Mouse (Mus musculus) MEL (cell line): ENCODE data around the gene Col7a1.

Experiments used
- CTCF ChIP-seq, 3 experiments: IDR thresholded peaks in 2 of 3; conservative IDR thresholded peaks in 1 of 3; 2 replicates each; pipeline ENCODE4 v1.5.1; 2011 to 2012; ENCODE audit warnings: low read length in 3 of 3, low read depth in 2 of 3, mild to moderate bottlenecking in 2 of 3, improper control_type of control experiment in 1 of 3, inconsistent platforms in 1 of 3, mixed read lengths in 1 of 3, moderate library complexity in 1 of 3; ENCODE audit not compliant: control insufficient read depth in 1 of 3, insufficient read depth in 1 of 3, poor library complexity in 1 of 3, severe bottlenecking in 1 of 3
- ELF1 ChIP-seq: IDR thresholded peaks from 2 replicates; pipeline ENCODE4 v1.6.1; 2014; ENCODE audit warnings: low read depth, mild to moderate bottlenecking, inconsistent platforms, low read length, improper control_type of control experiment, moderate library complexity
- EP300 ChIP-seq, 2 experiments: IDR thresholded peaks; 2 replicates each; pipeline ENCODE4 v1.6.1; 2011; ENCODE audit warnings: improper control_type of control experiment in 2 of 2, low read length in 2 of 2, low read depth in 1 of 2, mild to moderate bottlenecking in 1 of 2
- GATA1 ChIP-seq: IDR thresholded peaks from 2 replicates; pipeline ENCODE4 v1.6.1; 2011; ENCODE audit warnings: low read depth, low read length, improper control_type of control experiment
- HCFC1 ChIP-seq: IDR thresholded peaks from 2 replicates; pipeline ENCODE4 v1.6.1; 2012; ENCODE audit warnings: low read depth, mild to moderate bottlenecking, inconsistent platforms, low read length, improper control_type of control experiment, moderate library complexity
- POLR2A ChIP-seq, 2 experiments: IDR thresholded peaks; 2 replicates each; pipeline ENCODE4 v1.6.1; 2011 to 2012; ENCODE audit warnings: low read length in 2 of 2, mild to moderate bottlenecking in 2 of 2, control low read depth in 1 of 2, improper control_type of control experiment in 1 of 2, low read depth in 1 of 2, moderate library complexity in 1 of 2; ENCODE audit not compliant: control insufficient read depth in 1 of 2, insufficient read depth in 1 of 2, poor library complexity in 1 of 2
- POLR2AphosphoS5 ChIP-seq: IDR thresholded peaks from 2 replicates; pipeline ENCODE4 v1.6.1; 2012; ENCODE audit warnings: low read depth, borderline replicate concordance, mild to moderate bottlenecking, inconsistent platforms, low read length, moderate library complexity, mixed read lengths
- RAD21 ChIP-seq: IDR thresholded peaks from 2 replicates; pipeline ENCODE4 v1.6.1; 2011; ENCODE audit warnings: mild to moderate bottlenecking, low read depth, low read length, improper control_type of control experiment
- SMC3 ChIP-seq: IDR thresholded peaks from 2 replicates; pipeline ENCODE4 v1.6.1; 2011; ENCODE audit warnings: low read depth, low read length, improper control_type of control experiment
- TAL1 ChIP-seq: IDR thresholded peaks from 2 replicates; pipeline ENCODE4 v1.6.1; 2012; ENCODE audit warnings: mild to moderate bottlenecking, inconsistent platforms, low read length, moderate library complexity, mixed read lengths
- ZNF384 ChIP-seq: IDR thresholded peaks from 2 replicates; pipeline ENCODE4 v1.6.1; 2012; ENCODE audit warnings: low read depth, mild to moderate bottlenecking, inconsistent platforms, low read length, improper control_type of control experiment

DNA sequence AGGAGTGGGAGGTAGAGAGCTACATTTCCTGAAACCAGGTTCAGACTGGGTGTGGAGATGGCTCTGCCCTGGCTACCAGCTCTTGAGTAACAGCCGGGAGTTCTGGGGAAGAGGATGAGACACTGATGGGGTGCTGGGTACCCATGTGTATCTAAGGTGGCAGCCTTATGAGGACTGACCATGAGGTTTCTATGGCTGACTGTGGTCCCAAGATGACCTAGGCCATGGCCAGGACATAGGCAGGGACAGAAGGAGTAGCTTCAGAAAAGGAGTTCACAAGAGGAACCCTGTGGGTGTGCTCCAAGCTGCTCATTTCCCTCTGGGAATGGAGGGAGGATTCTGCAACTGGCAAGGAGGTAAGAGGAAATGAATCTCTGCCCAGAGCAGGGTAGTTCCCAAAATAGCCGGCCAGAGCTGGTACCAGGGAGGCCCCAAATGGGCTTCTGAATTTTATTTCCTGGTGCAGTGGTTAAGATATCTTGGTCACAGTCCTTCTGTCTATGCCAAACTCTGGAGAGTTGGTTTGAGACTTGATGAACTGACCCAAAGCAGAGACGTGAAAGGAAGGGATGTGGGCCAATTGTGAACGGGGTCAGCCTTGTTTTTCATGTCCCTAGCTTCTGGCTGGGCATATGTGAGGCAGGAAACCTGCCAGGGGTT lies 36.5 kb downstream of the Col7a1 start:
- TF ChIP-seq HCFC1: no peak
- TF ChIP-seq POLR2AphosphoS5: no peak
- TF ChIP-seq RAD21: no peak
- TF ChIP-seq EP300 (IDR thresholded peaks at IDR 0.05; ENCODE audit: low read depth in 1 of 2, low read length in 2 of 2): no peak
- TF ChIP-seq POLR2A (IDR thresholded peaks at IDR 0.05; ENCODE audit: control insufficient read depth in 1 of 2, insufficient read depth in 1 of 2, low read depth in 1 of 2, low read length in 2 of 2, poor library complexity in 1 of 2): no peak
- no peak for TF ChIP-seq ZNF384
- TF ChIP-seq CTCF (IDR thresholded peaks at IDR 0.05 in 2 of 3, conservative IDR thresholded peaks at IDR 0.05 in 1 of 3; ENCODE audit: control insufficient read depth in 1 of 3, insufficient read depth in 1 of 3, low read depth in 2 of 3, low read length in 3 of 3, poor library complexity in 1 of 3, severe bottlenecking in 1 of 3): no peak
- TF ChIP-seq GATA1: no peak
- no peak for TF ChIP-seq ELF1
- TF ChIP-seq SMC3: no peak
- TF ChIP-seq TAL1: no peak
